Mouse (Mus musculus) heart, adult 2 months (tissue): ENCODE data around the gene Lactb.

ENCODE experiments used
- CTCF ChIP-seq: fragments of 200-600 bp; IDR thresholded peaks from 2 replicates; pipeline ENCODE4 v1.8.1; 2022; ENCODE audit warnings: antibody characterized with exemption, mild to moderate bottlenecking, moderate library complexity
- POLR2A ChIP-seq: fragments of 200-500 bp; IDR thresholded peaks from 2 replicates; pipeline ENCODE4 v1.6.1; 2011; ENCODE audit warnings: mild to moderate bottlenecking, low read depth, low read length, control low read depth; ENCODE audit not compliant: insufficient read depth

- no peak for TF ChIP-seq POLR2A
- TF ChIP-seq CTCF: no peak
Observed at GRCm38 (mm10) chr9:66933869-66934808, 41.1 kb downstream of the Lactb start.
